Mouse (Mus musculus) testis, adult 2 months (tissue): ENCODE data around the gene Btbd35f24. TPM values are rescaled to one million over a fixed set of nuclear protein-coding genes. Genes with fewer than 3 reads are reported as not detected.
"Not testable (repeated sequence)": the region's sequence is repeated elsewhere in the genome, so short reads cannot be mapped to it uniquely, and the experiment has no call there.

Source experiments
- H3K27ac ChIP-seq: fragments of 200-500 bp; 2 replicates; pipeline ENCODE4 v1.5.1; 2012; ENCODE audit warnings: low read depth, low read length; ENCODE audit not compliant: control insufficient read depth, insufficient read depth
- H3K27me3 ChIP-seq: fragments of 200-500 bp; 2 replicates; pipeline ENCODE4 v1.6.1; 2012; ENCODE audit warnings: mild to moderate bottlenecking, low read length, moderate library complexity; ENCODE audit not compliant: control insufficient read depth, insufficient read depth
- H3K36me3 ChIP-seq: fragments of 200-500 bp; 2 replicates; pipeline ENCODE4 v1.6.1; 2012; ENCODE audit warnings: mild to moderate bottlenecking, low read length; ENCODE audit not compliant: control insufficient read depth, insufficient read depth
- H3K4me1 ChIP-seq: fragments of 200-500 bp; 2 replicates; pipeline ENCODE4 v1.6.1; 2012; ENCODE audit warnings: low read length; ENCODE audit not compliant: control insufficient read depth, insufficient read depth
- H3K4me3 ChIP-seq: fragments of 200-500 bp; 2 replicates; pipeline ENCODE4 v1.5.1; 2012; ENCODE audit warnings: low read depth, mild to moderate bottlenecking, low read length, moderate library complexity, mixed read lengths; ENCODE audit not compliant: control insufficient read depth
- polyA plus RNA-seq: library from polyadenylated mRNA; depleted of rRNA; stranded (reverse); fragments of >200 nt; gene quantifications from 2 replicates; pipeline ENCODE4 v1.2.3, GENCODE M21; 2012; rRNA removed

The Btbd35f24 gene
- 1.8 and 2.1 TPM in 2 replicates for polyA plus RNA-seq

DNA sequence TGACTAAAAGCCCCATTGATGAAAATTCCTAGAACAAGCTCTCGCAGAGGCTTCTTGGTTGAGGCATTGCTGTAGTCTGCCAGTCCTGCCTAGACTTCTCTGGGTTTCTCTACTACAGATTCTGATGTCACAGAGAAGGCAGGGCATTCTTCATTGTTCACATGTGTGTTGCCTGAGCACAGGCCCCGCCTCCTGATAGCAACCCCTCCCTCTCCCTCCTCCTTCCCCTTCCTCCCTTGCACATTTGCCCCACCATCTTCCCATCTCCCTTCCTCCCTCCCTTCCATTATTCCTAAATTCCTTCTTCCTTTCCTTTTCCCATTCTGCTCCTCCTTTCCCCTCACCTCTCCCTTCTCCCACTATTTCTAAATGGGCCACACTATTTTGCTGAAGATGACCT, at the start of gene Btbd35f24:
Btbd35f24 (minus strand) TSS at position 101 of the 400 bp plus-strand sequence.
- not testable (repeated sequence) for H3K27me3 ChIP-seq, H3K4me1 ChIP-seq, H3K27ac ChIP-seq

More for the DNA sequence above, at the start of gene Btbd35f24:
- H3K4me3 ChIP-seq, H3K36me3 ChIP-seq: not testable (repeated sequence)

Other genes starting within 250 kb of the Btbd35f24 start
- 1.0 TPM in 2 replicates for gene Btbd35f23, start 119.0 kb downstream of the Btbd35f24 start, polyA plus RNA-seq
- 1.3 and 1.9 TPM in 2 replicates for gene Btbd35f11, start 247.9 kb upstream of the Btbd35f24 start, polyA plus RNA-seq